Comparison of ENCODE assay signal across 8 mouse cellular contexts in the genomic region with DNA sequence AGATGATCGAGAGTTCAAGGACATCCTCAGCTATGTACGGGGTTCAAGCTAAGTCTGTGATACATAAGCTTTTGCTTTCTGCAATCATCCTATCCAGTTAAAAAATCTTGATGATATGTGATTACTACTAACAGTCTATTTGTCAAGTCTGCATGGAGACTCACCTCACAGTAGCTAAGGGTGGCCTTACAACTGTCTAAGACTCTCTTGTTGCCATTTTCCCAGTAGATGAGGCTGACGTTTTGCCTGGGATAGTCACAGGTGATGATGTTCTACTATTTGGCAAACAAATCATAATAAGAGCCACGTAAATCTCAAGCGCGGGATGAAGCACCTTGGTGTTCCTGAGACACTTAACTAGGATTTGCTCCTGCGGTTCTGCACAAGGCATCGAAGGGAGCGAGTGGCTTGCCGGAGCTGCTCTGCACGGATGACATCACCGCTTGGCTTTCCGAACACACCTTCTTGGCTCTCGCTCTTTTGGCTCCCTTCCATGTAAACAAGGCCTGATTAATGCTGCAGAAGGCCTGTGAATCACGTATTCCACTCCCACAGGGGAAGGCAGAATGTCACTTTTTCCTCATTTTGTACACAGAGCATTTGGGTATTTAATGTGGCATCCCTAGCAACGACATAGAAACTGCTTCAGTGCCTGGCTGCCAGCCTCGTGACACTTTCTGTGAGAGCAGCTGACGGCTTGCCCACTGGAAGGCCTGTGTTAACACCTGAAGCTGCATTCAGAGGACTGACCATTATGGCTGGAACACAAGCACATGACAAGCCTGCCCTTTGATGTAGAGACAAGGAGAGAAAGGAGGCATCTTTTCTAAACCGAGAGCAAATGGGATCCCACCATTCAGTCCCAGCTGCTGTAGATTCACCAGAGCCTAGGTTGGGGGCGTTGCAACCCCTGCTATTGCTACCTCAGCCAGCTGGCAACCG.
DNase-seq lines count a peak whose midpoint lies in the region; TF ChIP-seq lines count a peak whose summit lies in the region.

No protein-coding gene starts in this region.

- intact Hi-C loops in gastrocnemius, adult 2 months (cut with DNase I) = no loop called here
- intact Hi-C loops in left cerebral cortex, postnatal 10 days (cut with DNase I) = no loop called here

- peak; percentile 57 for DNase-seq in NIH3T3 (ENCODE audit: low read depth)
- peak; percentile 63 for DNase-seq in brain, embryonic 18.5 days (ENCODE audit: low read depth, low spot score)
- DNase-seq in gastrocnemius, adult 2 months = peak; percentile 65
- DNase-seq in kidney, adult 18-20 months = peak; percentile 47
- DNase-seq in left cerebral cortex, postnatal 10 days (ENCODE audit: extremely low spot score in 1 of 2, low spot score in 2 of 2) = peak; percentile 69 to 70
- peak; percentile 57 for DNase-seq in ovary, adult 18-20 months (ENCODE audit: low spot score)
- DNase-seq in T-cell, adult 2 months (ENCODE audit: low spot score) = no peak
- DNase-seq in spleen, adult 18-20 months = no peak

- peak overlapping the region; percentile 73 for H3K27ac ChIP-seq in gastrocnemius, adult 2 months

- peak overlapping the region; percentile 9 for H3K4me3 ChIP-seq in gastrocnemius, adult 2 months

- no peak for TF ChIP-seq CTCF in gastrocnemius, adult 2 months (IDR thresholded peaks at IDR 0.05)

Comparison
In these comparisons a context has a peak if more than half of its experiments do, and no peak if none do; other contexts are left out.
1. DNase-seq: peak in NIH3T3 (single experiment), brain, embryonic 18.5 days (single experiment), gastrocnemius, adult 2 months (single experiment), kidney, adult 18-20 months (single experiment), left cerebral cortex, postnatal 10 days (2 of 2) and ovary, adult 18-20 months (single experiment); none in T-cell, adult 2 months (single experiment) and spleen, adult 18-20 months (0 of 2).